Mouse (Mus musculus) brain, embryonic 18.5 days (tissue): Measurements from ENCODE around the gene Jund.

Source experiments
- DNase-seq: peaks from one replicate; pipeline ENCODE4 v3.0.0-alpha.2; 2012; ENCODE audit warnings: low read depth, low spot score

The Jund gene

GRCm38 (mm10) chr8:70698310-70699109, at the start of gene Jund:
Gene Jund, plus strand, starts transcription at chr8:70698949.
- DNase-seq = peak; percentile 95

- no peak for DNase-seq
Observed at GRCm38 (mm10) chr8:70649324-70649723, 49.4 kb upstream of the Jund start.

GRCm38 (mm10) chr8:70650351-70650750, 48.4 kb upstream of the Jund start:
- DNase-seq = no peak

- DNase-seq = no peak
Observed at GRCm38 (mm10) chr8:70653226-70653625, 45.5 kb upstream of the Jund start.

GRCm38 (mm10) chr8:70654121-70654520, 44.6 kb upstream of the Jund start:
- no peak for DNase-seq

- no peak for DNase-seq
Observed at GRCm38 (mm10) chr8:70655469-70655868, 43.3 kb upstream of the Jund start.

- DNase-seq = no peak
Observed at GRCm38 (mm10) chr8:70656193-70656790, 42.5 kb upstream of the Jund start.

GRCm38 (mm10) chr8:70657214-70657613, 41.5 kb upstream of the Jund start:
- no peak for DNase-seq

GRCm38 (mm10) chr8:70657739-70658138, 41.0 kb upstream of the Jund start:
- no peak for DNase-seq

GRCm38 (mm10) chr8:70658897-70659603, 39.7 kb upstream of the Jund start:
- DNase-seq = no peak

- peak; percentile 51 for DNase-seq
Observed at GRCm38 (mm10) chr8:70659604-70660272, 39.0 kb upstream of the Jund start.

GRCm38 (mm10) chr8:70660273-70660725, 38.5 kb upstream of the Jund start, which contains the start of gene Pgpep1:
Gene Pgpep1, minus strand, starts transcription at chr8:70660388.
- no peak for DNase-seq

GRCm38 (mm10) chr8:70663691-70664090, 35.1 kb upstream of the Jund start:
- no peak for DNase-seq

GRCm38 (mm10) chr8:70664631-70665030, 34.1 kb upstream of the Jund start:
- DNase-seq = no peak

GRCm38 (mm10) chr8:70665599-70665998, 33.1 kb upstream of the Jund start:
- no peak for DNase-seq

- DNase-seq = no peak
Observed at GRCm38 (mm10) chr8:70667071-70667470, 31.7 kb upstream of the Jund start.

GRCm38 (mm10) chr8:70671615-70672324, 27.0 kb upstream of the Jund start:
- DNase-seq = no peak

- DNase-seq = no peak
Observed at GRCm38 (mm10) chr8:70672325-70673078, 26.2 kb upstream of the Jund start.

- peak; percentile 99 for DNase-seq
Observed at GRCm38 (mm10) chr8:70673079-70673856, 25.5 kb upstream of the Jund start, which contains the start of gene Lsm4. Gene Lsm4, plus strand, starts transcription at chr8:70673248.

- no peak for DNase-seq
Observed at GRCm38 (mm10) chr8:70674109-70674508, 24.6 kb upstream of the Jund start.
